Mouse (Mus musculus) bone marrow, adult 2 months (tissue): ENCODE measurements around the gene 4931406C07Rik. TPM values are rescaled to one million over a fixed set of nuclear protein-coding genes. Genes with fewer than 3 reads are reported as not detected.

Experiments used
- H3K27ac ChIP-seq: fragments of 200-500 bp; 2 replicates; pipeline ENCODE4 v1.5.1; 2012; ENCODE audit warnings: low read depth, mild to moderate bottlenecking, control low read depth, inconsistent platforms, low read length; ENCODE audit not compliant: control insufficient read depth, poor library complexity, insufficient read depth
- H3K4me1 ChIP-seq: fragments of 200-500 bp; 2 replicates; pipeline ENCODE4 v1.6.1; 2011; ENCODE audit warnings: low read length; ENCODE audit not compliant: control insufficient read depth, insufficient read depth
- H3K4me3 ChIP-seq: fragments of 200-500 bp; replicated peaks from 2 replicates; pipeline ENCODE3; 2011; ENCODE audit warnings: mild to moderate bottlenecking, low read depth, low read length, control low read depth; ENCODE audit not compliant: control insufficient read depth
- CTCF ChIP-seq: fragments of 200-500 bp; IDR thresholded peaks from 2 replicates; pipeline ENCODE4 v1.5.1; 2011; ENCODE audit warnings: low read length, control low read depth; ENCODE audit not compliant: control insufficient read depth, insufficient read depth
- POLR2A ChIP-seq: fragments of 200-500 bp; IDR thresholded peaks from 2 replicates; pipeline ENCODE4 v1.6.1; 2011; ENCODE audit warnings: low read depth, mild to moderate bottlenecking, control low read depth, low read length, borderline replicate concordance; ENCODE audit not compliant: control insufficient read depth
- WGBS: fragments of 180-500 bp; shearing (Covaris S2); methylation state at CpG from one replicate; pipeline ENCODE4 v1.1.7; 2018; 5-methylcytosine and 5-hydroxymethylcytosine counted together
- polyA plus RNA-seq: library from polyadenylated mRNA; stranded (reverse); fragments of >200 nt; gene quantifications from 2 replicates; pipeline ENCODE4 v1.2.4, GENCODE M21; 2011; ENCODE audit warnings: low replicate concordance; ENCODE audit not compliant: missing spikeins, insufficient read depth, insufficient read length

Gene 4931406C07Rik
- polyA plus RNA-seq, 1 experiment = 14.5 TPM

DNA sequence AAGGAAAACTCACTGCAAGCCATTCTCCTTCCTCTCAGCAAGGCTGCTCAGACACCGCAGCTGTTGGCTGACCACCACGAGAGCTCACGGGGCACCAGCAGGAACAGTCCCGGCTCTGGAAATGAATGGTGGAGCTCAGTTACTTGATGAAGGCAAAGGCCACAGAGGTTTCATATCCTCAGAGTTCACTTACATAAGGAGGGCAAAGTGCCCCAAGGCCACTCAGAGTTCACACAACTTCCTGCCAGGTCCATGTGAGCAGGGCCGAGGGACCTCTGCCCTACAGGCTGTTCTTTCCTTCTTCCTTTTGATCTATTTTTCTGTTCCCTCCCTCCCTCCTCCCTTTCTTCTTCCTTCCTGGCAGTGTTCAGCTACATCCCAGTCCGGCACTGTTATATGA, 4.8 kb downstream of the 4931406C07Rik start:
- 13% methylated on average over 6 of the region's 6 CpGs for whole genome bisulfite sequencing
- no peak for TF ChIP-seq CTCF
- TF ChIP-seq POLR2A = no peak
- no peak overlapping the region for H3K4me3 ChIP-seq
- peak overlapping the region; percentile 16; the same call in 1 of the 2 replicates for H3K27ac ChIP-seq
- H3K4me1 ChIP-seq = peaks cover 1% of the 10 kb centered on the region; the same call in 1 of the 2 replicates

- Histone ChIP-seq H3K27ac (no peak overlapping the region), H3K4me1 (no peaks in the 10 kb centered on the region; the same call in 1 of the 2 replicates), H3K4me3 (no peak overlapping the region)
- 64% methylated on average over 5 of the region's 5 CpGs for WGBS
- TF ChIP-seq CTCF (no peak), POLR2A (no peak)
These were observed 6.2 kb downstream of the 4931406C07Rik start for GRCm38 (mm10) chr9:15300056-15300455.

DNA sequence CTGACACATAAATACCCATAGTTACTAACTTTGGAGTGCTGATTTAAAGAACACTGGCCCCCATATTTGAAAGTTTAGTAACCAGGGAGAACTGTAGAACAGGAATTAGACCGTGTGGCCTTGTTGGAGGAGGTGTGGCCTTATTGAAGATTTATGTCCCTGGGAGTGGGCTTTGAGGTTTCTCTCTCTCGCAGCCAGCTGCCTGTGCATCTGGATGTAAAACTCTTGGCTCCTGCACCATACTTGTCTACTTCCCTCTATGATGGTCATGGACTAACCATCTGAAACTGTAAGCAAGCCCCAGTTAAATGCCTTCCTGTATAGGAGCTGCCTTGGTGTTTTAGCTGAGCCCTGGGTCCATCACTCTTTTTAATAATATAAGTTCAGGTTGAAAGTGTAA, 7.8 kb downstream of the 4931406C07Rik start:
- H3K27ac ChIP-seq = no peak overlapping the region
- H3K4me3 ChIP-seq = no peak overlapping the region
- TF ChIP-seq POLR2A (no peak), CTCF (no peak)
- WGBS = 11% methylated on average over 2 of the region's 2 CpGs
- no peaks in the 10 kb centered on the region; the same call in 1 of the 2 replicates for H3K4me1 ChIP-seq

DNA sequence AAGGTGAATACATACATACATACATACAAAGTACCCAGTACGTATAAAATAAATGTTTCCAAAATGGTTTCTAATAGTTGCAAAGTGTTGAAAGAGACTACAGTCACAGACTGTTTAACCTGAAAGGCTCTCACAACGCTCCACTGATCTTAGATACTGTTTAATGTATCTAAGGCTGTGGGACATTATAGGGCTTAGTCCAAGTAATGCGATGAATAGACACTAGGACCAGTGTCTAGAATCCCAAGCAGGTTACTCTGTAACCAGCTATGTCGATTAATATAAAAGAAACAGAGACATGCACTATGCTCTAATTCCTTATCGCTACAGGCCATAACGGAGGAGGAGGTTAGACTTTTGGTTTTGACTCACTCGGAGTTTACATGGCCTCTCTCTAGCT, 9.1 kb downstream of the 4931406C07Rik start:
- TF ChIP-seq CTCF (no peak), POLR2A (no peak)
- H3K4me3 ChIP-seq = no peak overlapping the region
- no peaks in the 10 kb centered on the region; the same call in 1 of the 2 replicates for H3K4me1 ChIP-seq
- H3K27ac ChIP-seq = no peak overlapping the region
- WGBS = 84% methylated on average over 7 of the region's 7 CpGs

DNA sequence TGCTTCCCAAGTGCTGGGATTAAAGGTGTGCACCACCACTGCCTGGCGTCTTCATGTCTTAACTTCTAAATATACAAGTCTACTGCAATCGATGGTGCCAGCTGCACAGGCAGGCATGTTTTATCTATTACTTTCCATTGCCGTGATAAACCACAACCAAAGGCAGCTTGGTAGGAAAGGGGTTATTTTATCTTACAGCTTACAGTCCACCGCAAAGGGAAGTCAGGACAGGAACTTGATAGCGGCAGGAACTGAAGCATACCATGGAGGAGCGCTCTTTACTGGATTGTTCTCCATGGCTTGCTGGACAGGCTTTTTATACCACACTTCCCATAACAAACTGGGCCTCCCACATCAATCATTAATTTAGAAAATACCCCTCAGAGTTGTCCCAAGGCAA, 17.0 kb downstream of the 4931406C07Rik start:
- 2% methylated on average over 6 of the region's 6 CpGs for WGBS
- Histone ChIP-seq H3K4me3 (no peak overlapping the region), H3K4me1 (no peaks in the 10 kb centered on the region; the same call in 1 of the 2 replicates), H3K27ac (no peak overlapping the region)
- TF ChIP-seq POLR2A (no peak), CTCF (no peak)

GRCm38 (mm10) chr9:15288402-15288801, 17.8 kb downstream of the 4931406C07Rik start:
- 72% methylated on average over 3 of the region's 3 CpGs for WGBS
- H3K4me1 ChIP-seq = no peaks in the 10 kb centered on the region; the same call in 1 of the 2 replicates
- no peak for TF ChIP-seq POLR2A
- no peak for TF ChIP-seq CTCF
- H3K4me3 ChIP-seq = no peak overlapping the region
- H3K27ac ChIP-seq = no peak overlapping the region

DNA sequence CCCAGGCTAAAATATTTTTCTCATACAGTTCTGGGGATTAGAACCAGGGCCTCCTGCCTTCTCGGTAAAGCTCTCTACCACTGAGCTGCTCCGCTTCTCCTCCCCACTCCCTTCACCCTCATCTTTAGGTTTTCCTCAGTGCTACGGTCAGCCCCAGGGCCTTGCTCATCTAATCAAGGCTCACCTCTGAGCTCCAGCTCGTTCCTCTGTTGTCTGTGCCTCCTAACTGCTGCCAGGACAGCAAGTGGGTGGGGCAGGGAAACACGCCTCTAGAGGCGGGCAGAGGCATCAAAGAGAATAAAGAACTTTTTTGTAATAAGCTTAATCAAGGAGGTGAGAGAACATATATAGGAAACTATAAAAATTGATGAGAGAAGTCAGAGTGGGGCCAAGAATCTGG, 18.4 kb downstream of the 4931406C07Rik start:
- Histone ChIP-seq H3K4me1 (no peaks in the 10 kb centered on the region; the same call in 1 of the 2 replicates), H3K27ac (no peak overlapping the region), H3K4me3 (no peak overlapping the region)
- TF ChIP-seq POLR2A = no peak
- no peak for TF ChIP-seq CTCF
- 62% methylated on average over 6 of the region's 6 CpGs for WGBS

DNA sequence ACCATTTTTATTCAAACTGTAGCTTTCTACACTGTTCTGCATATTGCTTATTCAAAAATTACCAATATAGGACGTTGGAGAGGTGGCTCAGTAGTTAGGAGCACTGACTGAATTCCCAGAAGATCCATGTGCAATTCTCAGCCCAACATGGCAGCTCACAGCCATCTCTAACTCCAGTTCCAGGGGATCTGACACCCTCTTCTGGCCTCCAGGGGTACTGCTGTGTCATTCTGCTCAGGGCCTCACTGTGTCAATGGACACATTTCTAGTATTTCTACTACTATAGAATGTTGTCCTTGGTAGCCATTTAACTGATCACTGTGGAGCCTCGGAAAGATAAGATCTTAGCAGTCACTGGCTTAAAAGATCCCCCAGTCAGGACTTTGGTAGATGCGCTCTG, 20.8 kb downstream of the 4931406C07Rik start:
- TF ChIP-seq CTCF = peak; percentile 51; the same call in 1 of the 2 replicates
- no peak for TF ChIP-seq POLR2A
- H3K4me3 ChIP-seq = no peak overlapping the region
- no peak overlapping the region for H3K27ac ChIP-seq
- peaks cover 1% of the 10 kb centered on the region; the same call in 1 of the 2 replicates for H3K4me1 ChIP-seq
- WGBS = 69% methylated on average over 3 of the region's 3 CpGs

- 38% methylated on average over 5 of the region's 5 CpGs for WGBS
- Histone ChIP-seq H3K4me1 (peaks cover 1% of the 10 kb centered on the region; the same call in 1 of the 2 replicates), H3K4me3 (peak overlapping the region; percentile 100), H3K27ac (no peak overlapping the region)
- TF ChIP-seq POLR2A = no peak
- TF ChIP-seq CTCF = no peak
These were observed 25.8 kb downstream of the 4931406C07Rik start for GRCm38 (mm10) chr9:15280491-15280879.
